Mouse (Mus musculus) right cerebral cortex, postnatal 10 days (tissue): Measurements from ENCODE around the gene Ndufb4.

ENCODE experiments used
- DNase-seq, 2 experiments: peaks; one replicate each; pipeline ENCODE4 v3.0.0; 2021; ENCODE audit warnings: low spot score in 2 of 2

Gene Ndufb4

GRCm38 (mm10) chr16:37636107-37636506 is 18.1 kb downstream of the Ndufb4 start:
- DNase-seq: peak in 1 of 2 experiments; percentile 42

- no peak for DNase-seq
Measured at GRCm38 (mm10) chr16:37635095-37635494, 19.2 kb downstream of the Ndufb4 start.

- no peak for DNase-seq
Measured at GRCm38 (mm10) chr16:37634578-37634977, 19.7 kb downstream of the Ndufb4 start.

GRCm38 (mm10) chr16:37629011-37629410 is 25.2 kb downstream of the Ndufb4 start:
- DNase-seq: no peak

- DNase-seq: no peak
Measured at GRCm38 (mm10) chr16:37628336-37628735, 25.9 kb downstream of the Ndufb4 start.

GRCm38 (mm10) chr16:37626388-37626949 is 27.8 kb downstream of the Ndufb4 start:
- DNase-seq: no peak

- DNase-seq: no peak
Measured at GRCm38 (mm10) chr16:37622919-37623318, 31.3 kb downstream of the Ndufb4 start.

- DNase-seq: no peak
Measured at GRCm38 (mm10) chr16:37622403-37622802, 31.9 kb downstream of the Ndufb4 start.

GRCm38 (mm10) chr16:37617695-37618094 is 36.6 kb downstream of the Ndufb4 start:
- DNase-seq: peak; percentile 61 to 78

GRCm38 (mm10) chr16:37616104-37616503 is 38.1 kb downstream of the Ndufb4 start:
- DNase-seq: no peak

GRCm38 (mm10) chr16:37615429-37615828 is 38.8 kb downstream of the Ndufb4 start:
- DNase-seq: no peak

GRCm38 (mm10) chr16:37614540-37614939 is 39.7 kb downstream of the Ndufb4 start:
- no peak for DNase-seq

- no peak for DNase-seq
Measured at GRCm38 (mm10) chr16:37612013-37612412, 42.2 kb downstream of the Ndufb4 start.

- DNase-seq: no peak
Measured at GRCm38 (mm10) chr16:37611072-37611471, 43.2 kb downstream of the Ndufb4 start.

- peak in 1 of 2 experiments; percentile 58 for DNase-seq
Measured at GRCm38 (mm10) chr16:37610333-37610732, 43.9 kb downstream of the Ndufb4 start.

GRCm38 (mm10) chr16:37604243-37604642 is 50.0 kb downstream of the Ndufb4 start:
- no peak for DNase-seq

GRCm38 (mm10) chr16:37603431-37603830 is 50.8 kb downstream of the Ndufb4 start:
- DNase-seq: no peak

GRCm38 (mm10) chr16:37599326-37599725 is 54.9 kb downstream of the Ndufb4 start:
- no peak for DNase-seq

- no peak for DNase-seq
Measured at GRCm38 (mm10) chr16:37598463-37598862, 55.8 kb downstream of the Ndufb4 start.

GRCm38 (mm10) chr16:37597412-37597811 is 56.8 kb downstream of the Ndufb4 start:
- DNase-seq: no peak
